9 mouse cellular contexts compared by ENCODE assay signal in the genomic region with DNA sequence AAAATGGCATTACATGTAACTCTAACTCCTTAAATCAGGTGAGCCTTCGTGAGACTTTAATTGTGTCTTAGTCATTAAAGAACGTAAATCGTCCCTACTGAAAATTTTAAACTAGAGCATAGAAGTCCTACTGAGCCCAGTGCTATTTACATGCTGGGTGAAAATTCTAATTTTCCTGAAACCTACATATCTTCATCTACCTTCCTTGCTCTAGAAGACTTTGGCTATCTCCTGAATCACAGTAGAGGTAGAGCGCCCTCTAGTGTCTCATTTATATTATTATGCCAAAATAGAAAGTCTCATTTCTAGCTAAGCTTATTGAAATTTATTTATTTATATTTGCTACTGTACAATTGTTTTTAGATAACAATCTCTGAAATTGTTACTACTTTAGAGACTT. TPM values are rescaled to one million over a fixed set of nuclear protein-coding genes. Genes with fewer than 3 reads are reported as not detected.
DNase-seq lines count a peak whose midpoint lies in the region; ATAC-seq and TF ChIP-seq lines count a peak whose summit lies in the region.
"Had no signal": no experiment of that assay in that cellular context is flagged by ENCODE, and none has a peak within 500 bp of the region (broad histone marks: within the 10 kb centered on the region; RNA-seq: fewer than 3 reads in every experiment).

No protein-coding gene starts in this region.

- intact Hi-C loops in left cerebral cortex, adult 2 months (cut with DNase I): no loop called here
- intact Hi-C loops in gastrocnemius, postnatal 14 days (cut with DNase I; ENCODE audit: low total_unique reads): loop anchor here (5.0 kb wide), 1 partner anchor 401 kb away; no protein-coding TSS in a partner anchor

- no peak overlapping the region for H3K4me3 ChIP-seq in left cerebral cortex, adult 2 months

- H3K27ac ChIP-seq in left cerebral cortex, adult 2 months: no peak overlapping the region

- peak; percentile 82 for TF ChIP-seq CTCF in left cerebral cortex, adult 2 months (IDR thresholded peaks at IDR 0.05)

- ATAC-seq in cerebellum, adult (ENCODE audit: insufficient number of reproducible peaks, low FRiP score, low TSS enrichment): no peak

- DNase-seq in cerebellum, adult 9-10 months: peak; percentile 48
- DNase-seq in left cerebral cortex, adult 2 months (ENCODE audit: extremely low spot score in 1 of 2, low spot score in 2 of 2): no peak
- no peak for DNase-seq in left cerebral cortex, adult 11 months (ENCODE audit: low spot score)
- peak; percentile 62 for DNase-seq in NIH3T3 (ENCODE audit: low read depth)
- DNase-seq in lung, postnatal 36 days: peak; percentile 15
- no peak for DNase-seq in right cerebral cortex, adult 18-20 months
- no peak for DNase-seq in gastrocnemius, postnatal 14 days

RNA-seq across cellular contexts. Expression of a gene that starts 24.2 kb away (rescaled TPM):
- not detected for total RNA-seq in left cerebral cortex, adult 2 months (2021)
- total RNA-seq in gastrocnemius, postnatal 14 days (2021): not detected
- total RNA-seq: left cerebral cortex, postnatal 25 days had no signal

RNA-seq across cellular contexts. Expression of a gene that starts 47.2 kb away (rescaled TPM):
- total RNA-seq in left cerebral cortex, adult 2 months (2021): 10 to 100 TPM; 66.2 to 70.1 TPM
- total RNA-seq in gastrocnemius, postnatal 14 days (2021): 10 to 100 TPM; 21.9 to 23.4 TPM

Comparison
In these comparisons a context has a peak if more than half of its experiments do, and no peak if none do; other contexts are left out.
1. DNase-seq: peak in cerebellum, adult 9-10 months (single experiment), NIH3T3 (single experiment) and lung, postnatal 36 days (single experiment); none in left cerebral cortex, adult 2 months (0 of 2), left cerebral cortex, adult 11 months (single experiment), right cerebral cortex, adult 18-20 months (single experiment) and gastrocnemius, postnatal 14 days (single experiment).